Mouse (Mus musculus): ENCODE data around the gene Fhl2. TPM values are rescaled to one million over a fixed set of nuclear protein-coding genes. Genes with fewer than 3 reads are reported as not detected.

Gene Fhl2
- 1 to 10 TPM; 1.8 to 3.3 TPM for total RNA-seq (2023)

DNA sequence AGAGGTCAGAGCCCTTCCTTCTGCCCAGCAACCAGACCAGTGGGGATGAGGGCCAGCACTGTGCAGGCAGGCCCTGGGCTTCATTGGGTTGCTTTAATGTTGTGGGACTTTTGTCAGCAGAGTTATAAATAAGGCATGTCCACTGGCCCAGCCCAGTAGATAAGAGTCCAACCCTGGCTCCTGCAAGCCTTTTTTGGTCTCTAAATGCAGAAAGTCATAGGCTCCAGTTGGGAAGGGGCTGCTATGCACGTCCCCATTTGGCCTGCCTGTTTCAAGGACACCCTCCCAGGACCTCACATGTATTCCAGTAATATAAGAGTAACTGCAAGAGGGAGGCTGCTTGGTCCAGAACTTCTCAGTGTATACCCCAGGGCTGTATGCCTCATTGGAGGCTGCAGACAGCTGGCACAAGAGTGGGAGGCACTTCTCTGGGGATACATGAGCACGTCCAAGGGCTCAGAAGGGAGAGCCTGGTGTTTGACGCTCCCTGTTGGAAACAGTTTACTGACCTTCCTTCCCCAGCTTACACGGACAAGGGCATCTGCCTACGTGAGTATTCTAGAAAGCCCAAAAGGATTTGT, at the start of gene Fhl2:
TSS of gene Fhl2 (minus strand) at position 324 of the 581 bp plus-strand sequence.

DNA sequence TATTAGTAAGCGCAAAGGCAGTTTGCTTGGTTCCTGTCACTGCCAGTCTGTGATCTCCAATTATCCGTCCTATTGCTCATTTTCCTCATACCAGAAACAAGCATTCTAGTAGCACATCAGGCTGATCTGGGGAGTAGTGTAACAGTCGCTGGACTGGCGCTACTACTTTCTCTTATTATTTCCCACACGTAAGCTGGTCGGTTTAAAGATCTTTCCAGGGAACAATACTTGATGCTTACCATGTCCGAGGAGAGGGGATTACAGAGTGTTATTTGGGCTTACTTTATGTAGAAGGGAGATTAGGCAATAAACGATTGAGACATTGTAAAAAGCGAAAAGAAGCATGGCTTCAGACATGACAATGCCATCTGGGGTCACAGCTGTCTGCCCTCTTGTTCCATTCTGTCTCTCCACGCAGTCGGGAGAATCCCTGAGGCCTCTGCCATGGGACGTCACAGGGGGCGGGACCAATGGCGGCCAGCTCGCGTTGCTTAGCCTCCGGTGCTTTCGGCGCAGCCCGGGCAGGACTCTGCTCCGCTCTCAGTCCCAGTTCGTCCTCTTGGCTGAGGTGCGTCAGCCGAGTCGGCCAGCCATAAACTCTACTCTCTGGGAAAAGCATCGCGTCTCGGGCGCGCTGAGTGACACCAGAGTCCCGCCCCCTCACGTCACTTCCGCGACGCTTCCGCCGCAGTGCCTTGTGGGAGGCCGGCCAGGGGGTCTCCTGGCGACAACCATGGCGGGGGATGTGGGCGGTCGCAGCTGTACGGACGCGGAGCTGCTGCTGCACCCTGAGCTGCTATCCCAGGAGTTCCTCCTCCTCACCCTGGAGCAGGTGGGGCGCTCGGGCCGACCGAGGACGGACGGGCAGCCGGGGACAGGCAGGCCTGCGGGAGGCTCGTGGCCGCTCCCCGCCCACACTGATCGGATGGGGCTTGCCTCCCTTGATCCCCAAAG, 98.5 kb downstream of the Fhl2 start, which contains the start of the genes Tgfbrap1 and AI597479:
TSS of gene Tgfbrap1 (minus strand) at position 607 of the 954 bp plus-strand sequence.
TSS of gene AI597479 (plus strand) at position 680 of the 954 bp plus-strand sequence.

Other genes with a start within 250 kb of the Fhl2 start
- gene Gpr45, start 244.1 kb downstream of the Fhl2 start, total RNA-seq (2023): not detected
- 10 to 100 TPM; 19.0 to 24.2 TPM for gene Tgfbrap1, start 98.3 kb downstream of the Fhl2 start, total RNA-seq (2023)
- gene AI597479, start 98.3 kb downstream of the Fhl2 start, total RNA-seq (2023): 1 to 10 TPM; 6.3 to 6.4 TPM
- 1 to 10 TPM; 2.7 to 3.9 TPM for gene Nck2, start 247.6 kb upstream of the Fhl2 start, total RNA-seq (2023)

Data from neutrophil, adult 59 days (primary cell).